Mouse (Mus musculus) MEL (cell line): ENCODE results near the gene Gm37240. TPM values are rescaled to one million over a fixed set of nuclear protein-coding genes. Genes with fewer than 3 reads are reported as not detected.

Source experiments
- DNase-seq: peaks from one replicate; pipeline ENCODE4 v3.0.0; 2011; ENCODE audit warnings: low read depth, low spot score
- H3K27ac ChIP-seq: 2 replicates; pipeline ENCODE4 v1.5.1; 2012; ENCODE audit warnings: low read depth, mild to moderate bottlenecking, control low read depth, low read length, moderate library complexity; ENCODE audit not compliant: control insufficient read depth
- H3K27me3 ChIP-seq, 2 experiments: fragments of 150-350 bp in 1 of 2; sonication (generic) in 1 of 2; 2 replicates each; pipeline ENCODE4 v1.6.1; 2012; ENCODE audit warnings: low read length in 2 of 2, mild to moderate bottlenecking in 2 of 2, improper control_type of control experiment in 1 of 2, moderate library complexity in 1 of 2; ENCODE audit not compliant: insufficient read depth in 2 of 2, control insufficient read depth in 1 of 2
- H3K36me3 ChIP-seq, 2 experiments: 2 replicates each; pipeline ENCODE4 v1.6.1; 2012 to 2014; ENCODE audit warnings: low read length in 2 of 2, improper control_type of control experiment in 1 of 2, inconsistent platforms in 1 of 2, mild to moderate bottlenecking in 1 of 2; ENCODE audit not compliant: insufficient read depth in 2 of 2, control insufficient read depth in 1 of 2
- H3K4me1 ChIP-seq, 2 experiments: fragments of 150-350 bp in 1 of 2; sonication (generic) in 1 of 2; 2 replicates each; pipeline ENCODE4 v1.6.1; 2012; ENCODE audit warnings: low read length in 2 of 2, improper control_type of control experiment in 1 of 2, mild to moderate bottlenecking in 1 of 2; ENCODE audit not compliant: insufficient read depth in 2 of 2, control insufficient read depth in 1 of 2
- H3K4me3 ChIP-seq, 2 experiments: fragments of 150-350 bp in 1 of 2; sonication (generic) in 1 of 2; 2 replicates each; pipeline ENCODE4 v1.5.1; 2012; ENCODE audit warnings: low read depth in 2 of 2, low read length in 2 of 2, mild to moderate bottlenecking in 2 of 2, moderate library complexity in 2 of 2, control low read depth in 1 of 2, improper control_type of control experiment in 1 of 2; ENCODE audit not compliant: control insufficient read depth in 1 of 2, insufficient read depth in 1 of 2
- H3K79me2 ChIP-seq: 2 replicates; pipeline ENCODE4 v1.6.1; 2012; ENCODE audit warnings: mild to moderate bottlenecking, low read length, moderate library complexity; ENCODE audit not compliant: control insufficient read depth, poor library complexity, insufficient read depth
- H3K9ac ChIP-seq: 2 replicates; pipeline ENCODE4 v1.6.1; 2012; ENCODE audit warnings: low read depth, mild to moderate bottlenecking, control low read depth, low read length, moderate library complexity; ENCODE audit not compliant: control insufficient read depth, poor library complexity, severe bottlenecking
- H3K9me3 ChIP-seq: fragments of 150-350 bp; sonication (generic); replicated peaks from 2 replicates; pipeline ENCODE4 v1.6.1; 2012; ENCODE audit warnings: mild to moderate bottlenecking, low read length, improper control_type of control experiment, moderate library complexity; ENCODE audit not compliant: insufficient read depth
- BHLHE40 ChIP-seq: IDR thresholded peaks from 2 replicates; pipeline ENCODE4 v1.6.1; 2012; ENCODE audit warnings: low read depth, mild to moderate bottlenecking, inconsistent platforms, low read length, improper control_type of control experiment, borderline replicate concordance
- CHD1 ChIP-seq: IDR thresholded peaks from 2 replicates; pipeline ENCODE4 v1.6.1; 2012; ENCODE audit warnings: low read depth, mild to moderate bottlenecking, inconsistent platforms, low read length, improper control_type of control experiment
- CHD2 ChIP-seq: IDR thresholded peaks from 2 replicates; pipeline ENCODE4 v1.6.1; 2011; ENCODE audit warnings: low read length, improper control_type of control experiment
- CTCF ChIP-seq, 3 experiments: IDR thresholded peaks in 2 of 3; conservative IDR thresholded peaks in 1 of 3; 2 replicates each; pipeline ENCODE4 v1.5.1; 2011 to 2012; ENCODE audit warnings: low read length in 3 of 3, low read depth in 2 of 3, mild to moderate bottlenecking in 2 of 3, improper control_type of control experiment in 1 of 3, inconsistent platforms in 1 of 3, mixed read lengths in 1 of 3, moderate library complexity in 1 of 3; ENCODE audit not compliant: control insufficient read depth in 1 of 3, insufficient read depth in 1 of 3, poor library complexity in 1 of 3, severe bottlenecking in 1 of 3
- E2F4 ChIP-seq: IDR thresholded peaks from 2 replicates; pipeline ENCODE4 v1.6.1; 2011; ENCODE audit warnings: low read depth, low read length, improper control_type of control experiment, borderline replicate concordance
- EP300 ChIP-seq, 2 experiments: IDR thresholded peaks; 2 replicates each; pipeline ENCODE4 v1.6.1; 2011; ENCODE audit warnings: improper control_type of control experiment in 2 of 2, low read length in 2 of 2, low read depth in 1 of 2, mild to moderate bottlenecking in 1 of 2
- GATA1 ChIP-seq: IDR thresholded peaks from 2 replicates; pipeline ENCODE4 v1.6.1; 2011; ENCODE audit warnings: low read depth, low read length, improper control_type of control experiment
- HCFC1 ChIP-seq: IDR thresholded peaks from 2 replicates; pipeline ENCODE4 v1.6.1; 2012; ENCODE audit warnings: low read depth, mild to moderate bottlenecking, inconsistent platforms, low read length, improper control_type of control experiment, moderate library complexity
- JUND ChIP-seq: IDR thresholded peaks from 2 replicates; pipeline ENCODE4 v1.6.1; 2011; ENCODE audit warnings: low read depth, mild to moderate bottlenecking, improper control_type of control experiment, low read length
- KAT2A ChIP-seq: conservative IDR thresholded peaks from 2 replicates; pipeline ENCODE4 v1.6.1; 2012; ENCODE audit warnings: low read depth, low read length, improper control_type of control experiment, inconsistent platforms
- MAFK ChIP-seq: IDR thresholded peaks from 2 replicates; pipeline ENCODE4 v1.6.1; 2011; ENCODE audit warnings: low read depth, mild to moderate bottlenecking, low read length, improper control_type of control experiment, borderline replicate concordance
- MAZ ChIP-seq: IDR thresholded peaks from 2 replicates; pipeline ENCODE4 v1.6.1; 2012; ENCODE audit warnings: low read depth, mild to moderate bottlenecking, inconsistent platforms, low read length, improper control_type of control experiment
- MXI1 ChIP-seq: IDR thresholded peaks from 2 replicates; pipeline ENCODE4 v1.6.1; 2011; ENCODE audit warnings: mild to moderate bottlenecking, low read depth, low read length, improper control_type of control experiment
- MYB ChIP-seq: IDR thresholded peaks from 2 replicates; pipeline ENCODE4 v1.6.1; 2011; ENCODE audit warnings: mild to moderate bottlenecking, low read depth, low read length, improper control_type of control experiment
- NELFE ChIP-seq: IDR thresholded peaks from 2 replicates; pipeline ENCODE4 v1.6.1; 2011; ENCODE audit warnings: low read depth, low read length, improper control_type of control experiment
- NRF1 ChIP-seq: IDR thresholded peaks from 2 replicates; pipeline ENCODE4 v1.6.1; 2014; ENCODE audit warnings: low read depth, mild to moderate bottlenecking, inconsistent platforms, low read length, improper control_type of control experiment, moderate library complexity; ENCODE audit not compliant: poor library complexity, insufficient read depth, severe bottlenecking
- POLR2A ChIP-seq, 2 experiments: IDR thresholded peaks; 2 replicates each; pipeline ENCODE4 v1.6.1; 2011 to 2012; ENCODE audit warnings: low read length in 2 of 2, mild to moderate bottlenecking in 2 of 2, control low read depth in 1 of 2, improper control_type of control experiment in 1 of 2, low read depth in 1 of 2, moderate library complexity in 1 of 2; ENCODE audit not compliant: control insufficient read depth in 1 of 2, insufficient read depth in 1 of 2, poor library complexity in 1 of 2
- POLR2AphosphoS5 ChIP-seq: IDR thresholded peaks from 2 replicates; pipeline ENCODE4 v1.6.1; 2012; ENCODE audit warnings: low read depth, borderline replicate concordance, mild to moderate bottlenecking, inconsistent platforms, low read length, moderate library complexity, mixed read lengths
- RCOR1 ChIP-seq: IDR thresholded peaks from 2 replicates; pipeline ENCODE4 v1.6.1; 2012; ENCODE audit warnings: low read depth, mild to moderate bottlenecking, inconsistent platforms, low read length, improper control_type of control experiment
- SIN3A ChIP-seq: IDR thresholded peaks from 2 replicates; pipeline ENCODE4 v1.6.1; 2012; ENCODE audit warnings: low read length, improper control_type of control experiment, inconsistent platforms
- SMC3 ChIP-seq: IDR thresholded peaks from 2 replicates; pipeline ENCODE4 v1.6.1; 2011; ENCODE audit warnings: low read depth, low read length, improper control_type of control experiment
- TAL1 ChIP-seq: IDR thresholded peaks from 2 replicates; pipeline ENCODE4 v1.6.1; 2012; ENCODE audit warnings: mild to moderate bottlenecking, inconsistent platforms, low read length, moderate library complexity, mixed read lengths
- TCF12 ChIP-seq: IDR thresholded peaks from 2 replicates; pipeline ENCODE4 v1.6.1; 2014; ENCODE audit warnings: low read depth, mild to moderate bottlenecking, inconsistent platforms, low read length, improper control_type of control experiment, moderate library complexity
- USF1 ChIP-seq: IDR thresholded peaks from 2 replicates; pipeline ENCODE4 v1.6.1; 2014; ENCODE audit warnings: low read depth, mild to moderate bottlenecking, inconsistent platforms, low read length, improper control_type of control experiment, moderate library complexity
- USF2 ChIP-seq, 2 experiments: IDR thresholded peaks; 2 replicates each; pipeline ENCODE4 v1.6.1; 2011 to 2012; ENCODE audit warnings: improper control_type of control experiment in 2 of 2, low read length in 2 of 2, borderline replicate concordance in 1 of 2, inconsistent platforms in 1 of 2, low read depth in 1 of 2, mild to moderate bottlenecking in 1 of 2; ENCODE audit not compliant: insufficient read depth in 1 of 2
- ZC3H11A ChIP-seq: IDR thresholded peaks from 2 replicates; pipeline ENCODE4 v1.6.1; 2012; ENCODE audit warnings: low read depth, mild to moderate bottlenecking, inconsistent platforms, low read length, improper control_type of control experiment
- ZKSCAN1 ChIP-seq: IDR thresholded peaks from 2 replicates; pipeline ENCODE4 v1.6.1; 2012; ENCODE audit warnings: low read depth, mild to moderate bottlenecking, inconsistent platforms, low read length, improper control_type of control experiment, moderate library complexity
- ZMIZ1 ChIP-seq: IDR thresholded peaks from 2 replicates; pipeline ENCODE4 v1.6.1; 2012; ENCODE audit warnings: low read depth, mild to moderate bottlenecking, inconsistent platforms, low read length, improper control_type of control experiment, moderate library complexity
- ZNF384 ChIP-seq: IDR thresholded peaks from 2 replicates; pipeline ENCODE4 v1.6.1; 2012; ENCODE audit warnings: low read depth, mild to moderate bottlenecking, inconsistent platforms, low read length, improper control_type of control experiment
- polyA plus RNA-seq, 2 experiments: library from polyadenylated mRNA; stranded (reverse) in 1 of 2; unstranded in 1 of 2; fragments of >175 nt in 1 of 2; fragments of >200 nt in 1 of 2; gene quantifications; 2 replicates each; pipeline versions ENCODE4 v1.2.1 to v1.2.4; 2012; ENCODE audit warnings: low replicate concordance in 2 of 2, low read depth in 1 of 2; ENCODE audit not compliant: insufficient read length in 2 of 2, insufficient read depth in 1 of 2, missing spikeins in 1 of 2
- total RNA-seq: library from RNA; depleted of rRNA; stranded (reverse); fragments of 300-350 nt; gene quantifications from 2 replicates; pipeline ENCODE4 v1.2.3, GENCODE M21; 2012

Gm37240 gene
- total and polyA plus RNA-seq, 3 experiments: 0.04 TPM; not detected in 2

GRCm38 (mm10) chr3:84595677-84596234 lies 1291.6 kb downstream of the Gm37240 start:
- H3K79me2 ChIP-seq: no peaks in the 10 kb centered on the region
- peaks cover 1 to 7% of the 10 kb centered on the region in 2 experiments; a peak in 3 of 4 replicates for H3K4me1 ChIP-seq
- H3K27ac ChIP-seq: no peak overlapping the region
- peaks cover 0 to 6% of the 10 kb centered on the region in 2 experiments; a peak in 2 of 4 replicates for H3K36me3 ChIP-seq
- no peak overlapping the region for H3K9ac ChIP-seq
- H3K27me3 ChIP-seq: peaks cover 2 to 3% of the 10 kb centered on the region in 2 experiments; a peak in 3 of 4 replicates
- TF ChIP-seq ZNF384 (0 out of 2 replicates have a peak, but pooled peaks have one; percentile 17), MXI1 (no peak), ZKSCAN1 (no peak)
- H3K9me3 ChIP-seq: no peaks in the 10 kb centered on the region
- DNase-seq: no peak
- peak overlapping the region; percentile 36 to 71 for H3K4me3 ChIP-seq

- H3K4me1 ChIP-seq: peaks cover 1 to 7% of the 10 kb centered on the region in 2 experiments; a peak in 3 of 4 replicates
- peaks cover 3 to 5% of the 10 kb centered on the region in 2 experiments; a peak in 3 of 4 replicates for H3K27me3 ChIP-seq
- peaks cover 0 to 6% of the 10 kb centered on the region in 2 experiments; a peak in 2 of 4 replicates for H3K36me3 ChIP-seq
- peak overlapping the region; percentile 36 to 71 for H3K4me3 ChIP-seq
- DNase-seq: peak; percentile 36
- peak overlapping the region; percentile 29; the same call in 1 of the 2 replicates for H3K9ac ChIP-seq
- no peaks in the 10 kb centered on the region for H3K79me2 ChIP-seq
- no peak overlapping the region for H3K27ac ChIP-seq
- no peaks in the 10 kb centered on the region for H3K9me3 ChIP-seq
- TF ChIP-seq NELFE (no peak), GATA1 (no peak), CHD2 (no peak), TAL1 (no peak), MYB (no peak), CHD1 (no peak), MAZ (no peak), USF2 (IDR thresholded peaks at IDR 0.05; ENCODE audit: borderline replicate concordance in 1 of 2, insufficient read depth in 1 of 2, low read depth in 1 of 2, low read length in 2 of 2) (no peak), POLR2A (IDR thresholded peaks at IDR 0.05; ENCODE audit: control insufficient read depth in 1 of 2, insufficient read depth in 1 of 2, low read depth in 1 of 2, low read length in 2 of 2, poor library complexity in 1 of 2) (no peak), ZNF384 (no peak), HCFC1 (no peak), ZC3H11A (no peak), RCOR1 (no peak), JUND (no peak), MXI1 (peak; percentile 78), POLR2AphosphoS5 (no peak), ZKSCAN1 (no peak), BHLHE40 (peak; percentile 85), SMC3 (no peak), SIN3A (peak; percentile 39), USF1 (no peak), KAT2A (no peak), TCF12 (no peak), E2F4 (no peak), CTCF (IDR thresholded peaks at IDR 0.05 in 2 of 3, conservative IDR thresholded peaks at IDR 0.05 in 1 of 3; ENCODE audit: control insufficient read depth in 1 of 3, insufficient read depth in 1 of 3, low read depth in 2 of 3, low read length in 3 of 3, poor library complexity in 1 of 3, severe bottlenecking in 1 of 3) (no peak), EP300 (IDR thresholded peaks at IDR 0.05; ENCODE audit: low read depth in 1 of 2, low read length in 2 of 2) (peak; percentile 11 to 13; a peak in 1 of 4 replicates), MAFK (no peak), ZMIZ1 (no peak), NRF1 (no peak)
These were observed 1292.2 kb downstream of the Gm37240 start for GRCm38 (mm10) chr3:84594894-84595676.
